Mouse (Mus musculus) lung, embryonic 15.5 days (tissue): ENCODE measurements around the gene Yy1. TPM values are rescaled to one million over a fixed set of nuclear protein-coding genes. Genes with fewer than 3 reads are reported as not detected.
"Not testable (repeated sequence)": the region's sequence is repeated elsewhere in the genome, so short reads cannot be mapped to it uniquely, and the experiment has no call there.

Experiments used
- ATAC-seq: fragments of 200-750 bp; cut with Nextera tagmentation; 2 replicates; pipeline ENCODE4 v1.8.0; 2017; ENCODE audit warnings: moderate number of reproducible peaks, borderline replicate concordance; ENCODE audit not compliant: low FRiP score, low TSS enrichment; ENCODE audit errors: extremely low read depth
- H3K27ac ChIP-seq: fragments of 300-500 bp; sonication (generic); 2 replicates; pipeline ENCODE4 v1.5.1; 2015; ENCODE audit warnings: moderate library complexity, mild to moderate bottlenecking, inconsistent platforms
- H3K27me3 ChIP-seq: fragments of 300-500 bp; sonication (generic); 2 replicates; pipeline ENCODE4 v1.6.1; 2015; ENCODE audit warnings: inconsistent platforms
- H3K36me3 ChIP-seq: fragments of 300-500 bp; sonication (generic); 2 replicates; pipeline ENCODE4 v1.6.1; 2015; ENCODE audit warnings: inconsistent platforms
- H3K4me1 ChIP-seq: fragments of 300-500 bp; sonication (generic); 2 replicates; pipeline ENCODE4 v1.6.1; 2015; ENCODE audit warnings: inconsistent platforms
- H3K4me2 ChIP-seq: fragments of 300-500 bp; sonication (generic); 2 replicates; pipeline ENCODE4 v1.6.1; 2015; ENCODE audit warnings: inconsistent platforms, mild to moderate bottlenecking, moderate library complexity
- H3K4me3 ChIP-seq: fragments of 300-500 bp; sonication (generic); 2 replicates; pipeline ENCODE4 v1.5.1; 2015; ENCODE audit warnings: mild to moderate bottlenecking, inconsistent platforms
- H3K9ac ChIP-seq: fragments of 300-500 bp; sonication (generic); 2 replicates; pipeline ENCODE4 v1.6.1; 2015; ENCODE audit warnings: inconsistent platforms
- H3K9me3 ChIP-seq: fragments of 300-500 bp; sonication (generic); 2 replicates; pipeline ENCODE4 v1.6.1; 2016; ENCODE audit warnings: inconsistent platforms
- WGBS: fragments of 180-500 bp; shearing (Covaris S2); methylation state at CpG from one replicate; pipeline ENCODE4 v1.1.7; 2015; 5-methylcytosine and 5-hydroxymethylcytosine counted together
- polyA plus RNA-seq: library from polyadenylated mRNA; unstranded; fragments of >200 nt; fragmentation: Nextera tagmentation; extraction: Ambion mirVana; gene quantifications from 2 replicates; pipeline ENCODE4 v1.2.1, GENCODE M21; 2015

The Yy1 gene
- polyA plus RNA-seq, 1 experiment from 2014 or later = 21.6 TPM

- WGBS = 49% methylated on average over 9 of the region's 9 CpGs
- H3K4me3 ChIP-seq = no peak overlapping the region
- no peak overlapping the region for H3K27ac ChIP-seq
- no peaks in the 10 kb centered on the region for H3K9me3 ChIP-seq
- H3K4me1 ChIP-seq = peaks cover 36% of the 10 kb centered on the region
- no peak overlapping the region for H3K4me2 ChIP-seq
- no peak overlapping the region for H3K9ac ChIP-seq
- no peaks in the 10 kb centered on the region for H3K27me3 ChIP-seq
- no peaks in the 10 kb centered on the region for H3K36me3 ChIP-seq
- ATAC-seq = no peak
Observed at GRCm38 (mm10) chr12:108831966-108832643, 39.3 kb downstream of the Yy1 start.

GRCm38 (mm10) chr12:108832851-108833250 lies 40.1 kb downstream of the Yy1 start:
- no peak overlapping the region for H3K4me2 ChIP-seq
- no peak for ATAC-seq
- 77% methylated on average over 8 of the region's 8 CpGs for WGBS
- no peak overlapping the region for H3K9ac ChIP-seq
- H3K4me3 ChIP-seq = no peak overlapping the region
- no peaks in the 10 kb centered on the region for H3K36me3 ChIP-seq
- H3K27ac ChIP-seq = no peak overlapping the region
- peaks cover 44% of the 10 kb centered on the region for H3K4me1 ChIP-seq
- no peaks in the 10 kb centered on the region for H3K9me3 ChIP-seq
- no peaks in the 10 kb centered on the region for H3K27me3 ChIP-seq

GRCm38 (mm10) chr12:108833408-108833807 lies 40.6 kb downstream of the Yy1 start:
- no peaks in the 10 kb centered on the region for H3K9me3 ChIP-seq
- no peaks in the 10 kb centered on the region for H3K36me3 ChIP-seq
- no peaks in the 10 kb centered on the region for H3K27me3 ChIP-seq
- no peak overlapping the region for H3K4me3 ChIP-seq
- WGBS = 86% methylated on average over 3 of the region's 3 CpGs
- H3K9ac ChIP-seq = no peak overlapping the region
- H3K27ac ChIP-seq = no peak overlapping the region
- H3K4me2 ChIP-seq = no peak overlapping the region
- peaks cover 49% of the 10 kb centered on the region for H3K4me1 ChIP-seq
- no peak for ATAC-seq

GRCm38 (mm10) chr12:108834337-108834736 lies 41.6 kb downstream of the Yy1 start:
- peak overlapping the region; percentile 94; the same call in 1 of the 2 replicates for H3K4me2 ChIP-seq
- H3K4me3 ChIP-seq = no peak overlapping the region; the same call in 1 of the 2 replicates

GRCm38 (mm10) chr12:108834786-108835185 lies 42.0 kb downstream of the Yy1 start:
- WGBS = 30% methylated on average over 5 of the region's 5 CpGs
- no peak for ATAC-seq
- no peak overlapping the region for H3K27ac ChIP-seq
- peak overlapping the region; percentile 94 for H3K4me2 ChIP-seq
- H3K9ac ChIP-seq = peak overlapping the region; percentile 62; the same call in 1 of the 2 replicates
- H3K9me3 ChIP-seq = no peaks in the 10 kb centered on the region
- 0 out of 2 replicates have a peak, but pooled peaks cover 2% of the 10 kb centered on the region for H3K36me3 ChIP-seq
- peaks cover 48% of the 10 kb centered on the region for H3K4me1 ChIP-seq
- no peaks in the 10 kb centered on the region for H3K27me3 ChIP-seq
- peak overlapping the region; percentile 76 for H3K4me3 ChIP-seq

More at GRCm38 (mm10) chr12:108834337-108834736, 41.6 kb downstream of the Yy1 start:
- peaks cover 49% of the 10 kb centered on the region for H3K4me1 ChIP-seq
- H3K27me3 ChIP-seq = no peaks in the 10 kb centered on the region
- H3K9ac ChIP-seq = no peak overlapping the region
- WGBS = 79% methylated on average over 3 of the region's 3 CpGs
- no peaks in the 10 kb centered on the region for H3K36me3 ChIP-seq
- no peak overlapping the region for H3K27ac ChIP-seq
- no peak for ATAC-seq
- H3K9me3 ChIP-seq = no peaks in the 10 kb centered on the region

- H3K4me1 ChIP-seq = peaks cover 52% of the 10 kb centered on the region
- H3K9ac ChIP-seq = peak overlapping the region; percentile 62
- peak overlapping the region; percentile 94 for H3K4me2 ChIP-seq
- H3K27ac ChIP-seq = peak overlapping the region; percentile 40; the same call in 1 of the 2 replicates
- WGBS = 1% methylated on average over 51 of the region's 51 CpGs
- ATAC-seq = peak; percentile 7; the same call in 1 of the 2 replicates
- no peaks in the 10 kb centered on the region for H3K27me3 ChIP-seq
- 0 out of 2 replicates have a peak, but pooled peaks cover 3% of the 10 kb centered on the region for H3K36me3 ChIP-seq
- no peaks in the 10 kb centered on the region for H3K9me3 ChIP-seq
- peak overlapping the region; percentile 76 for H3K4me3 ChIP-seq
Observed at GRCm38 (mm10) chr12:108835208-108835839, 42.6 kb downstream of the Yy1 start.

- WGBS = under 1% methylated on average over 53 of the region's 53 CpGs
- peak; percentile 98 for ATAC-seq
Observed at GRCm38 (mm10) chr12:108835840-108836409, 43.2 kb downstream of the Yy1 start, which contains the start of the genes Slc25a29 and Slc25a47. Gene Slc25a29 (minus strand): TSS chr12:108835883. Gene Slc25a47 (plus strand): TSS chr12:108836046.

GRCm38 (mm10) chr12:108836722-108837121 lies 43.9 kb downstream of the Yy1 start:
- H3K4me1 ChIP-seq = peaks cover 52% of the 10 kb centered on the region
- peak overlapping the region; percentile 85 for H3K9ac ChIP-seq
- peak overlapping the region; percentile 76 for H3K4me3 ChIP-seq
- ATAC-seq = no peak
- no peaks in the 10 kb centered on the region for H3K9me3 ChIP-seq
- H3K4me2 ChIP-seq = peak overlapping the region; percentile 94
- WGBS = 18% methylated on average over 7 of the region's 7 CpGs
- H3K27me3 ChIP-seq = no peaks in the 10 kb centered on the region
- H3K36me3 ChIP-seq = peaks cover 12% of the 10 kb centered on the region
- H3K27ac ChIP-seq = peak overlapping the region; percentile 90

More at GRCm38 (mm10) chr12:108835840-108836409, 43.2 kb downstream of the Yy1 start, which contains the start of the genes Slc25a29 and Slc25a47:
- H3K9ac ChIP-seq = peak within 1 kb of the TSS; percentile 85
- peak within 1 kb of the TSS; percentile 76 for H3K4me3 ChIP-seq
- no peaks in the 10 kb centered on the region for H3K9me3 ChIP-seq
- H3K4me2 ChIP-seq = peak within 1 kb of the TSS; percentile 94
- no peaks in the 10 kb centered on the region for H3K27me3 ChIP-seq
- H3K36me3 ChIP-seq = 0 out of 2 replicates have a peak, but pooled peaks cover 6% of the 10 kb centered on the region
- H3K27ac ChIP-seq = peak within 1 kb of the TSS; percentile 90
- H3K4me1 ChIP-seq = peaks cover 55% of the 10 kb centered on the region

GRCm38 (mm10) chr12:108841181-108841580 lies 48.4 kb downstream of the Yy1 start:
- Histone ChIP-seq H3K27ac (peak overlapping the region; percentile 70), H3K9ac (no peak overlapping the region), H3K4me1 (peaks cover 42% of the 10 kb centered on the region), H3K36me3 (peaks cover 43% of the 10 kb centered on the region), H3K4me3 (no peak overlapping the region), H3K4me2 (no peak overlapping the region), H3K27me3 (no peaks in the 10 kb centered on the region), H3K9me3 (no peaks in the 10 kb centered on the region)
- ATAC-seq = peak; percentile 80
- WGBS = 60% methylated on average over 6 of the region's 6 CpGs

GRCm38 (mm10) chr12:108842663-108843062 lies 49.9 kb downstream of the Yy1 start:
- Histone ChIP-seq H3K9me3 (no peaks in the 10 kb centered on the region), H3K27ac (peak overlapping the region; percentile 70), H3K36me3 (peaks cover 46% of the 10 kb centered on the region), H3K4me3 (no peak overlapping the region), H3K9ac (no peak overlapping the region), H3K4me1 (peaks cover 29% of the 10 kb centered on the region), H3K27me3 (no peaks in the 10 kb centered on the region), H3K4me2 (no peak overlapping the region)
- WGBS = 81% methylated on average over 7 of the region's 7 CpGs
- no peak for ATAC-seq

- H3K4me1 ChIP-seq, H3K27ac ChIP-seq, H3K9ac ChIP-seq, H3K9me3 ChIP-seq, H3K4me3 ChIP-seq, H3K4me2 ChIP-seq, H3K27me3 ChIP-seq, ATAC-seq: not testable (repeated sequence)
- peaks cover 22% of the 10 kb centered on the region for H3K36me3 ChIP-seq
- 83% methylated on average over 3 of the region's 3 CpGs for whole genome bisulfite sequencing
Observed at GRCm38 (mm10) chr12:108848033-108848432, 55.3 kb downstream of the Yy1 start.
